Mouse (Mus musculus): ENCODE measurements at regions not wholly inside any gene's neighbourhood (a gene's known extent, or its start where the extent isn't known, plus 50 kb on each side); places are given as distances from the start of the nearest gene placed in this dataset.

- no peaks in the 10 kb centered on the region for H3K36me3 ChIP-seq
- H3K27ac ChIP-seq: no peak overlapping the region
- no peak overlapping the region for H3K4me3 ChIP-seq
- H3K4me1 ChIP-seq: peaks cover 9% of the 10 kb centered on the region; the same call in 1 of the 2 replicates
- peaks cover 85% of the 10 kb centered on the region for H3K27me3 ChIP-seq (ENCODE audit: insufficient read depth, poor library complexity, severe bottlenecking)
- DNase-seq (ENCODE audit: low spot score): no peak
- 78% methylated on average over 5 of the region's 5 CpGs for WGBS
- no peaks in the 10 kb centered on the region for H3K9me3 ChIP-seq
These were observed 138.3 kb upstream of the Cadm1 start for GRCm38 (mm10) chr9:47391669-47392068.

- H3K9me3 ChIP-seq: no peaks in the 10 kb centered on the region
- peaks cover 32% of the 10 kb centered on the region for H3K4me1 ChIP-seq
- peaks cover 87% of the 10 kb centered on the region for H3K27me3 ChIP-seq (ENCODE audit: insufficient read depth, poor library complexity, severe bottlenecking)
- H3K4me3 ChIP-seq: no peak overlapping the region
- H3K27ac ChIP-seq: no peak overlapping the region
- no peaks in the 10 kb centered on the region for H3K36me3 ChIP-seq
- WGBS: 3% methylated on average over 2 of the region's 2 CpGs
- no peak for DNase-seq (ENCODE audit: low spot score)
These were observed 130.4 kb upstream of the Cadm1 start for GRCm38 (mm10) chr9:47399598-47399997.

DNA sequence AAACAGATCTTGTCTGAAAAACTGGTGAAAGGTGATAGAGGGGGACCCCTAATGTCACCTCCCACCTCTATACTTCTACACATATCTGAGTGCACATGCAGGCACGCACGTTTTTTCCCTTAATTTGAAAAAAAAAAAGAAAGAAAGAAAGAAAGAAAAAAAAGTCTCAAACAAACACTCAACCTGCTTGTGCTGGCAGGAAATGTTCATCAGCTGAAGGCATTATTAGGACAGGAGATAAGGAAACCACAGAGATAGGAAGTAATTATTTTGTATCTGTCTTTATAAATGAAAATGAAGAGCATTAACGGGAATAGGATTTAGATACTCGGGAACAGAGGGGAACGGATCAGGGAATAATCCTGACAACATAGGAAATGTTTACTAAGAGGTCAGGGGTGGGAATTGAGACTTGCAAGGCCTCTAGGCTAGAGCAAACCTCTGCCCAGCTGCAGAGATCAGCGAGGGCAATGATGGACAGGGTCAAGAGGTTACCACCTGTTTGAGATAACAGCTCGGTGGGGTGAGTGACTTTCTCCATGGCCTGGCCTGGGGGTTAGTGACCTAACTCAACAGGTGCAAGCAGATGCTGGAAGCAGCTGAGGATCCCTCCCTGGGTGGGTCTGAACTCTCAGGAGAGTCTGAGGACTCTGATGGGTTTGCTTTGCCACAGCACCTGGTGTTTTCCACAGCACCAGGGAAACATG lies 129.7 kb upstream of the Cadm1 start:
- no peak overlapping the region for H3K4me3 ChIP-seq
- peaks cover 87% of the 10 kb centered on the region for H3K27me3 ChIP-seq (ENCODE audit: insufficient read depth, poor library complexity, severe bottlenecking)
- H3K4me1 ChIP-seq: peaks cover 38% of the 10 kb centered on the region
- H3K9me3 ChIP-seq: no peaks in the 10 kb centered on the region
- no peak for DNase-seq (ENCODE audit: low spot score)
- H3K36me3 ChIP-seq: no peaks in the 10 kb centered on the region
- WGBS: 24% methylated on average over 7 of the region's 7 CpGs
- no peak overlapping the region for H3K27ac ChIP-seq

DNA sequence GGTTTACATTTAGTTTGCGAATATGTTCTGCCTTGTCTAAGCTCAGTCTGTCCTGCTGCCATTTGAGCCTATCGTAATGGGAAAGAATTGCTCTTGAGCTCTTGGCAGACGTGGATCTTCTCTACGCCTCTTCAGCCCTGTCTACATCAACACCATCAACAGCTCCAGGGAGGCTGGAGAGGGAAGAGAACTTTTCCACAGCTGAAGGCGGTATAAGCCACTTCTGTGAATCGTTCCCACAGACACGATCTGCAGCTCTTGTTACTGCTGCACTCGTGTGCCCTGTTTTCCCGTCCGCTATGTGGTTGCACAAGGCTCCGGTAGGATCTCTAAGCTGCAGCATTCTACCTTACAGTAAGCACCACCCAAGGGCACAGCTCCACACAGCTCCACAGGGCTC lies 128.5 kb upstream of the Cadm1 start:
- Histone ChIP-seq H3K27ac (no peak overlapping the region), H3K36me3 (no peaks in the 10 kb centered on the region), H3K4me3 (no peak overlapping the region), H3K27me3 (ENCODE audit: insufficient read depth, poor library complexity, severe bottlenecking) (peaks cover 85% of the 10 kb centered on the region), H3K9me3 (no peaks in the 10 kb centered on the region), H3K4me1 (peaks cover 44% of the 10 kb centered on the region)
- DNase-seq (ENCODE audit: low spot score): no peak
- WGBS: 75% methylated on average over 11 of the region's 11 CpGs

DNA sequence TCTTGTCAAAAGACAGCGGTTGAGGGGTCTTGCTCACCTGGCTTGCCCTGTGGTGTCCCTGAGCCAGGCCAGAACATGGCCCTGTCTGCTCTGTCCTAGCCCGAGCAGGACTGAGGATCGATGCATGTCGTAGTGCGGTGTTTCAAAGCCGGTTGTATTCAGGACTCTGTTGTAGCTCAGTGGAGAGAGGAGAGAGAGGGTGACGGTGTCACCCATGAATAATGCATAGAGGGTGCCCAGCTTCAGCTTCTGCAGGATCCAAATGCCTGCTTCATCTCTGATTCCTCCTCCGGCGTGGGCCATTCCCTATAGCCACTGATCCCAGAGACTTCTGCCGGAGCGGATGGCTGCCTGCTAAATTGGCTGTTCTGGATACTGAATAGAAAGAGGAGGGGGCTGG lies 126.7 kb upstream of the Cadm1 start:
- Histone ChIP-seq H3K36me3 (no peaks in the 10 kb centered on the region), H3K9me3 (no peaks in the 10 kb centered on the region), H3K4me1 (peaks cover 59% of the 10 kb centered on the region), H3K27ac (no peak overlapping the region), H3K4me3 (no peak overlapping the region), H3K27me3 (ENCODE audit: insufficient read depth, poor library complexity, severe bottlenecking) (peaks cover 85% of the 10 kb centered on the region)
- no peak for DNase-seq (ENCODE audit: low spot score)
- 66% methylated on average over 11 of the region's 11 CpGs for WGBS

GRCm38 (mm10) chr9:47404821-47405220 lies 125.2 kb upstream of the Cadm1 start:
- DNase-seq (ENCODE audit: low spot score): no peak
- Histone ChIP-seq H3K36me3 (no peaks in the 10 kb centered on the region), H3K4me1 (peaks cover 48% of the 10 kb centered on the region), H3K27me3 (ENCODE audit: insufficient read depth, poor library complexity, severe bottlenecking) (peaks cover 85% of the 10 kb centered on the region), H3K27ac (no peak overlapping the region), H3K4me3 (no peak overlapping the region), H3K9me3 (no peaks in the 10 kb centered on the region)
- 64% methylated on average over 3 of the region's 3 CpGs for WGBS

- WGBS: 78% methylated on average over 4 of the region's 4 CpGs
- peaks cover 43% of the 10 kb centered on the region for H3K4me1 ChIP-seq
These were observed 124.4 kb upstream of the Cadm1 start for GRCm38 (mm10) chr9:47405547-47405946.

DNA sequence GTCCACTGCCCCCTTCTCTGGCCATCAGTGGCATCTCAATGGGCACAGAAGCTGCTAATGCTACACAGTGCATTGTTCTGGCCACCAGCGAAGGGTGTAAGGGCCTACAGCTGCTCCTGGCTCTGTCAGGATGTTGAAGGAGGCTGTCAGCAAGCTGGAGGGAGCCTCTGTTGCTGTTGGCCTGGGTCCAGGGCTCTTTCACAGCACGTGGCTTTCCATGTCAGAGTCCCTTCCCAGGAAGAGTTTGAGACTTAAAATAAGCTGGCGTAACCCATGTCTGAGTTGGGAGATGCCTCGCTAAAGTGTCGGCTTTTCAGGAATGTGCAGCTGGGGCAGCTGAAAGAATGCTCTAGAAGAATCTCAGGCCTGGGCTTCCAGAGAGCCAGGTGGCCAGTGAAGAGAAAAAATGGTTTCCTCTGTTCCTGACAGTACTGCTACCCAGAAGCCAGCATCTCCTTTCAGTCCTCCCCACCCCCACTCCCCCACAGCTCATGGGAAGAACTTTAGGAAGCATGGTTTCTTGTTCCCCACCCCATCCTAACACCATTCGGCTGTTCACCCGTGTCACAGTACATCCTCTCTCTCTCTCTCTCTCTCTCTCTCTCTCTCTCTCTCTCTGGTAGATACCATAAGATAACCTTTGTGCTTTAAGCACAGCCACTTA lies 122.8 kb upstream of the Cadm1 start:
- Histone ChIP-seq H3K27ac (peak overlapping the region; percentile 30; the same call in 1 of the 2 replicates), H3K27me3 (ENCODE audit: insufficient read depth, poor library complexity, severe bottlenecking) (peaks cover 89% of the 10 kb centered on the region), H3K4me1 (peaks cover 44% of the 10 kb centered on the region), H3K9me3 (no peaks in the 10 kb centered on the region), H3K4me3 (peak overlapping the region; percentile 19; the same call in 1 of the 2 replicates), H3K36me3 (no peaks in the 10 kb centered on the region)
- peak; percentile 93 for DNase-seq (ENCODE audit: low spot score)
- 9% methylated on average over 7 of the region's 7 CpGs for whole genome bisulfite sequencing

More at GRCm38 (mm10) chr9:47405547-47405946, 124.4 kb upstream of the Cadm1 start:
- H3K9me3 ChIP-seq: no peaks in the 10 kb centered on the region
- peaks cover 86% of the 10 kb centered on the region for H3K27me3 ChIP-seq (ENCODE audit: insufficient read depth, poor library complexity, severe bottlenecking)
- no peaks in the 10 kb centered on the region for H3K36me3 ChIP-seq
- no peak overlapping the region for H3K4me3 ChIP-seq
- no peak for DNase-seq (ENCODE audit: low spot score)
- H3K27ac ChIP-seq: no peak overlapping the region

DNA sequence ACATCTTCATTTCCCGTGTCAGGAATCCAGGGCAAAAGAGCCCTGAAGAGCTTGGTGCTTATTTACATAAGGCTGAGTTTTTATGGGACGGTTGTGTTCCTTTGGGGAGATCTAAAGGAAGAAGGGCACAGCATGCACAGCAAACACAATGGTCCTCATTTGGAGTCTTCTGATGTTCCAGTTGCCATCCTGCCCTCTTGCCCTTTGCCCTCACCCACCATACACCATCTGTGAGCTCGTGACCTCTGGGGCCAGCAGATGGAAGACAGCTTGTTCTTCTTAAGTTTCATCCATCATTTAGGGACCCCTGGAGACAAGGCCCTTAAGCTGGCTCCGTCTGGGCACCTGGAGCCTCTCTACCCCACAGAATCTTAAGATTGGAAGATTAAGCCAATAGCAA lies 121.9 kb upstream of the Cadm1 start:
- Histone ChIP-seq H3K9me3 (no peaks in the 10 kb centered on the region), H3K27me3 (ENCODE audit: insufficient read depth, poor library complexity, severe bottlenecking) (peaks cover 89% of the 10 kb centered on the region), H3K4me3 (no peak overlapping the region), H3K27ac (no peak overlapping the region), H3K36me3 (no peaks in the 10 kb centered on the region), H3K4me1 (peaks cover 44% of the 10 kb centered on the region)
- 41% methylated on average over 4 of the region's 4 CpGs for WGBS
- no peak for DNase-seq (ENCODE audit: low spot score)

DNA sequence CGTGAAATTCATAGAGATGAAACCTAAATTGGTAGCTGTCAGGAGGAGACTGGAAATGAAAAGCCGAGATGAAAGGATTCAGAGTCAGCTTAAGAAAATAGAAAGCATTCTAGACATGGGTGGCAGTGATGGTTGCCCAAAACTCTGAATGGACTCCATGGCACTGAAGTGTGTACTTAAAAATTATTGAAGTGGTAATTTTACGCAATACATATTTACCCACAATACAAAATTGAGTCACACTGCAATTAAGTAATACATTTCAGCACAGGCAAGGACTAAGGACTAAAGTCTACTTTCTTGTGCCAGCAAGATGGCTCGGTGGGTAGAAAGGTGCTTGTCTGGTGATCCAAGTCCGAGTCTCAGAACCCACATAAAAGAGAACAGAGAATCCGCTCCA lies 120.4 kb upstream of the Cadm1 start:
- H3K9me3 ChIP-seq: no peaks in the 10 kb centered on the region
- 86% methylated on average over 6 of the region's 6 CpGs for WGBS
- H3K27me3 ChIP-seq (ENCODE audit: insufficient read depth, poor library complexity, severe bottlenecking): peaks cover 86% of the 10 kb centered on the region
- no peak overlapping the region for H3K27ac ChIP-seq
- no peak overlapping the region for H3K4me3 ChIP-seq
- H3K36me3 ChIP-seq: no peaks in the 10 kb centered on the region
- no peak for DNase-seq (ENCODE audit: low spot score)
- H3K4me1 ChIP-seq: peaks cover 31% of the 10 kb centered on the region

DNA sequence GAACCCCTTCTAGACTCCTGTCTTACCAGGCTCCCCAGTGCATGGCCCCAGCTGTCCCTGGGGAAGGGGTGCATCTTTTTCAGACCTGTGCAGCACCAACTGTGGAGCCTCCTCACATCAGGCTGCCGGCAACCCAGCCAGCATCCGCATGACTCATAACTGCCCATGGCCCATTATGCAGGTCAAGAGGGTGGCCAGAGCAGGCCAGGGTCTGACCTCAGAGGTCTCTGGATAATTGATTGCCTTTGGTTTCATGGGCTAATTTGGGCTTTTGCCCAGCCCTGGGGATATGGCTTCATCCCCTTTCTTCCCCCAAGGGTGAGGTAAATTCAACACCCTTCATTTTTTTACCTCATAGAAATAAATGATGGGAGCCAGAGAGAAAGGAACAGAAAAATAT lies 117.2 kb upstream of the Cadm1 start:
- H3K27ac ChIP-seq: no peak overlapping the region
- 58% methylated on average over 2 of the region's 2 CpGs for WGBS
- H3K4me1 ChIP-seq: peaks cover 5% of the 10 kb centered on the region
- H3K9me3 ChIP-seq: no peaks in the 10 kb centered on the region
- H3K4me3 ChIP-seq: no peak overlapping the region
- H3K27me3 ChIP-seq (ENCODE audit: insufficient read depth, poor library complexity, severe bottlenecking): peaks cover 95% of the 10 kb centered on the region
- no peak for DNase-seq (ENCODE audit: low spot score)
- no peaks in the 10 kb centered on the region for H3K36me3 ChIP-seq

DNA sequence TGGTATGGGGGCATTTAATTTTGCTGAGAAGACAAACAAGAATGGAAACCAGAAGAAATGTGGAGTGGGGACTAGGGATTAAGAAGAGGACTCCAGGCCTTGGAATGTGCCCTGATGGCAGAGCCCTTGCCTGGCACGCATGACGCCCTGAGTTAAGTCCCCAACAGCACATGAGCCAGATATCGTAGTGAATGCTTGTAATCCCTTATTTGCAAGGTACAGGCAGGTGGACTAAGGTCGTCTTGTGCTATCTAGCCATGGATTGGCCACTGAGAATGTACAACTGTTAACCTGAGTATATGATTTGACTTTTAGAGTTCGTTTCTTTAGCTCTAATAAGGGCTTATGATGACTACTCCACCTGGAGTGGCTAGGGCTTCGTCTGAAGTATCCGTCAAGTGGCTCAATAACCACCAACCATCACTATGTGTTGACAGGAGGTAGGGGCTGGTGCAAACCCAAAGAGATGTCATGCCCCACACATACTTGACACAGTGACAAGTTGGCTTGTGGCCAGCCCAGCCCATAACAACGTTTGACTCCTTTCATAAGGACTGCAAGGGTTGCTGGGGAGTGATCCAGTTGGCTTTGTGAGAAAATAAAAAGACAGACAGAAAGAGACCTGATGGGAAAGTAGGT lies 115.5 kb upstream of the Cadm1 start:
- no peak overlapping the region for H3K27ac ChIP-seq
- no peaks in the 10 kb centered on the region for H3K36me3 ChIP-seq
- no peak for DNase-seq (ENCODE audit: low spot score)
- H3K4me1 ChIP-seq: peaks cover 4% of the 10 kb centered on the region; the same call in 1 of the 2 replicates
- H3K9me3 ChIP-seq: no peaks in the 10 kb centered on the region
- 62% methylated on average over 8 of the region's 8 CpGs for WGBS
- no peak overlapping the region for H3K4me3 ChIP-seq
- peaks cover 95% of the 10 kb centered on the region for H3K27me3 ChIP-seq (ENCODE audit: insufficient read depth, poor library complexity, severe bottlenecking)

DNA sequence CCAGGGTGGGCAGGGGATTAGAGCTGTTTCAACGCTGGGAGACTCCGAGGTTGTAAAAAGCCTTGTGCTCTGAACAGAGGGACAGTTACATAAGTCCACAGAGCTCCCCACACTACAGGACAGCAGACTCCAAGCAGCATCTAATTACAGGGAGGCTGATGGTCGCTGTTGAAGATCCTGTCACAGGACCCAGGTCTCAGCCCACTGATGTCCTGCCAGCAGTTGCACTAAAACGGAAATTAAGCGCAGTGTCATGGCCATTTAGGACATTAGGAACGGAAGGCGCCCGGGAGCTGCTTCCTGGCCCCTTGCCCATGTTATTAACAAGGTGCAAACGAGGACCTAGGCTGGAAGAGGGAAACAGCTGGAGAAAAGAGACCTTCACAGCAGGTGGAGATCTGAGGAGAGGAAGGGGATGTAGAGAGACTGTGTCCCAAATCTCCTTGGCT lies 107.8 kb upstream of the Cadm1 start:
- Histone ChIP-seq H3K27me3 (ENCODE audit: insufficient read depth, poor library complexity, severe bottlenecking) (peaks cover 72% of the 10 kb centered on the region), H3K27ac (no peak overlapping the region), H3K36me3 (no peaks in the 10 kb centered on the region), H3K4me1 (peaks cover 20% of the 10 kb centered on the region), H3K9me3 (no peaks in the 10 kb centered on the region), H3K4me3 (no peak overlapping the region)
- 21% methylated on average over 9 of the region's 9 CpGs for WGBS
- DNase-seq (ENCODE audit: low spot score): no peak

Measured in heart, embryonic 10.5 days (tissue).